Mouse (Mus musculus) midbrain, embryonic 12.5 days (tissue): Measurements from ENCODE around the gene Krt6b. TPM values are rescaled to one million over a fixed set of nuclear protein-coding genes. Genes with fewer than 3 reads are reported as not detected.

Source experiments
- ATAC-seq: fragments of 200-750 bp; cut with Nextera tagmentation; 2 replicates; pipeline ENCODE4 v1.8.0; 2017; ENCODE audit warnings: low read depth, moderate TSS enrichment, moderate library complexity; ENCODE audit not compliant: low FRiP score
- H3K27ac ChIP-seq: fragments of 300-500 bp; sonication (generic); replicated peaks from 2 replicates; pipeline ENCODE4 v1.5.1; 2016; ENCODE audit warnings: mild to moderate bottlenecking
- H3K27me3 ChIP-seq: fragments of 300-500 bp; sonication (generic); 2 replicates; pipeline ENCODE4 v1.6.1; 2016; ENCODE audit warnings: mild to moderate bottlenecking
- H3K36me3 ChIP-seq: fragments of 300-500 bp; sonication (generic); 2 replicates; pipeline ENCODE4 v1.6.1; 2016
- H3K4me1 ChIP-seq: fragments of 300-500 bp; sonication (generic); 2 replicates; pipeline ENCODE4 v1.6.1; 2016
- H3K4me2 ChIP-seq: fragments of 300-500 bp; sonication (generic); replicated peaks from 2 replicates; pipeline ENCODE4 v1.6.1; 2016; ENCODE audit warnings: mild to moderate bottlenecking, moderate library complexity
- H3K4me3 ChIP-seq: fragments of 300-500 bp; sonication (generic); 2 replicates; pipeline ENCODE4 v1.5.1; 2016; ENCODE audit warnings: mild to moderate bottlenecking
- H3K9ac ChIP-seq: fragments of 300-500 bp; sonication (generic); replicated peaks from 2 replicates; pipeline ENCODE4 v1.6.1; 2016; ENCODE audit warnings: mild to moderate bottlenecking, moderate library complexity
- H3K9me3 ChIP-seq: fragments of 300-500 bp; sonication (generic); 2 replicates; pipeline ENCODE4 v1.6.1; 2016; ENCODE audit warnings: mild to moderate bottlenecking
- WGBS: fragments of 180-500 bp; shearing (Covaris S2); methylation state at CpG from one replicate; pipeline ENCODE4 v1.1.7; 2016; 5-methylcytosine and 5-hydroxymethylcytosine counted together
- polyA plus RNA-seq: library from polyadenylated mRNA; unstranded; fragments of >200 nt; fragmentation: Nextera tagmentation; extraction: Ambion mirVana; gene quantifications from 2 replicates; pipeline ENCODE4 v1.2.1, GENCODE M21; 2016

The Krt6b gene
- polyA plus RNA-seq = not detected in 2 replicates

GRCm38 (mm10) chr15:101680187-101680586, at the start of gene Krt6b:
TSS of gene Krt6b (minus strand) at chr15:101680287.
- ATAC-seq = no peak
- WGBS = 84% methylated on average over 2 of the region's 2 CpGs
- H3K27me3 ChIP-seq = no peaks in the 10 kb centered on the region

GRCm38 (mm10) chr15:101724686-101725085, 44.6 kb upstream of the Krt6b start:
- Histone ChIP-seq H3K4me2 (no peak overlapping the region), H3K27ac (no peak overlapping the region), H3K9ac (no peak overlapping the region), H3K9me3 (no peaks in the 10 kb centered on the region), H3K4me3 (no peak overlapping the region), H3K36me3 (no peaks in the 10 kb centered on the region), H3K27me3 (no peaks in the 10 kb centered on the region), H3K4me1 (no peaks in the 10 kb centered on the region)
- no peak for ATAC-seq
- WGBS = 77% methylated on average over 5 of the region's 5 CpGs

More at GRCm38 (mm10) chr15:101680187-101680586, at the start of gene Krt6b:
- H3K36me3 ChIP-seq = no peaks in the 10 kb centered on the region
- H3K9ac ChIP-seq = no peak within 1 kb of the TSS
- no peak within 1 kb of the TSS for H3K4me2 ChIP-seq
- H3K9me3 ChIP-seq = no peaks in the 10 kb centered on the region
- no peak within 1 kb of the TSS for H3K4me3 ChIP-seq
- no peak within 1 kb of the TSS for H3K27ac ChIP-seq
- no peaks in the 10 kb centered on the region for H3K4me1 ChIP-seq

- Histone ChIP-seq H3K36me3 (no peaks in the 10 kb centered on the region), H3K9me3 (no peaks in the 10 kb centered on the region), H3K4me1 (no peaks in the 10 kb centered on the region), H3K27ac (no peak overlapping the region), H3K4me3 (no peak overlapping the region), H3K4me2 (no peak overlapping the region), H3K27me3 (no peaks in the 10 kb centered on the region), H3K9ac (no peak overlapping the region)
- no peak for ATAC-seq
- WGBS = 70% methylated on average over 3 of the region's 3 CpGs
These were observed 35.7 kb upstream of the Krt6b start for GRCm38 (mm10) chr15:101715831-101716230.

GRCm38 (mm10) chr15:101714356-101714755, 34.3 kb upstream of the Krt6b start:
- H3K4me1 ChIP-seq = no peaks in the 10 kb centered on the region
- ATAC-seq = no peak
- H3K27me3 ChIP-seq = no peaks in the 10 kb centered on the region
- no peaks in the 10 kb centered on the region for H3K36me3 ChIP-seq
- H3K9me3 ChIP-seq = no peaks in the 10 kb centered on the region
- no peak overlapping the region for H3K9ac ChIP-seq
- H3K4me2 ChIP-seq = no peak overlapping the region
- H3K4me3 ChIP-seq = no peak overlapping the region
- no peak overlapping the region for H3K27ac ChIP-seq
- 88% methylated on average over 5 of the region's 5 CpGs for WGBS

- H3K36me3 ChIP-seq = no peaks in the 10 kb centered on the region
- H3K4me3 ChIP-seq = no peak overlapping the region
- no peaks in the 10 kb centered on the region for H3K4me1 ChIP-seq
- H3K9me3 ChIP-seq = no peaks in the 10 kb centered on the region
- H3K9ac ChIP-seq = no peak overlapping the region
- no peaks in the 10 kb centered on the region for H3K27me3 ChIP-seq
- 69% methylated on average over 8 of the region's 8 CpGs for WGBS
- no peak overlapping the region for H3K27ac ChIP-seq
- no peak overlapping the region for H3K4me2 ChIP-seq
- no peak for ATAC-seq
These were observed 33.6 kb upstream of the Krt6b start for GRCm38 (mm10) chr15:101713731-101714130.

- Histone ChIP-seq H3K9ac (no peak within 1 kb of the TSS), H3K27me3 (no peaks in the 10 kb centered on the region), H3K4me2 (no peak within 1 kb of the TSS), H3K9me3 (no peaks in the 10 kb centered on the region), H3K27ac (no peak within 1 kb of the TSS), H3K36me3 (no peaks in the 10 kb centered on the region), H3K4me3 (no peak within 1 kb of the TSS), H3K4me1 (no peaks in the 10 kb centered on the region)
- ATAC-seq = no peak
- WGBS = 79% methylated on average over 13 of the region's 13 CpGs
These were observed 32.6 kb upstream of the Krt6b start, which contains the start of gene Krt5 for GRCm38 (mm10) chr15:101712720-101713119. TSS of gene Krt5 (minus strand) at chr15:101712898.

- WGBS = 63% methylated on average over 11 of the region's 11 CpGs
- Histone ChIP-seq H3K4me1 (no peaks in the 10 kb centered on the region), H3K36me3 (no peaks in the 10 kb centered on the region), H3K4me2 (no peak overlapping the region), H3K27me3 (no peaks in the 10 kb centered on the region), H3K4me3 (no peak overlapping the region), H3K27ac (no peak overlapping the region), H3K9me3 (no peaks in the 10 kb centered on the region), H3K9ac (no peak overlapping the region)
- ATAC-seq = no peak
These were observed 28.6 kb upstream of the Krt6b start for GRCm38 (mm10) chr15:101708683-101709082.

GRCm38 (mm10) chr15:101707454-101707853, 27.4 kb upstream of the Krt6b start:
- Histone ChIP-seq H3K4me1 (no peaks in the 10 kb centered on the region), H3K27ac (no peak overlapping the region), H3K4me2 (no peak overlapping the region), H3K27me3 (no peaks in the 10 kb centered on the region), H3K9ac (no peak overlapping the region), H3K9me3 (no peaks in the 10 kb centered on the region), H3K4me3 (no peak overlapping the region), H3K36me3 (no peaks in the 10 kb centered on the region)
- WGBS = 90% methylated on average over 9 of the region's 9 CpGs
- no peak for ATAC-seq

GRCm38 (mm10) chr15:101704066-101704465, 24.0 kb upstream of the Krt6b start:
- no peaks in the 10 kb centered on the region for H3K4me1 ChIP-seq
- no peak for ATAC-seq
- no peak overlapping the region for H3K4me3 ChIP-seq
- H3K9ac ChIP-seq = no peak overlapping the region
- no peaks in the 10 kb centered on the region for H3K9me3 ChIP-seq
- no peak overlapping the region for H3K4me2 ChIP-seq
- no peaks in the 10 kb centered on the region for H3K27me3 ChIP-seq
- H3K27ac ChIP-seq = no peak overlapping the region
- 69% methylated on average over 4 of the region's 4 CpGs for WGBS
- H3K36me3 ChIP-seq = no peaks in the 10 kb centered on the region

GRCm38 (mm10) chr15:101702380-101702779, 22.3 kb upstream of the Krt6b start:
- Histone ChIP-seq H3K9ac (no peak overlapping the region), H3K36me3 (no peaks in the 10 kb centered on the region), H3K9me3 (no peaks in the 10 kb centered on the region), H3K4me2 (no peak overlapping the region), H3K4me1 (no peaks in the 10 kb centered on the region), H3K4me3 (no peak overlapping the region), H3K27me3 (no peaks in the 10 kb centered on the region), H3K27ac (no peak overlapping the region)
- ATAC-seq = no peak
- WGBS = 22% methylated on average over 2 of the region's 2 CpGs

GRCm38 (mm10) chr15:101699866-101700265, 19.8 kb upstream of the Krt6b start:
- WGBS = 86% methylated on average over 8 of the region's 8 CpGs
- H3K27me3 ChIP-seq = no peaks in the 10 kb centered on the region
- no peaks in the 10 kb centered on the region for H3K36me3 ChIP-seq
- no peak overlapping the region for H3K4me2 ChIP-seq
- H3K9me3 ChIP-seq = no peaks in the 10 kb centered on the region
- no peaks in the 10 kb centered on the region for H3K4me1 ChIP-seq
- H3K27ac ChIP-seq = no peak overlapping the region
- H3K4me3 ChIP-seq = no peak overlapping the region
- H3K9ac ChIP-seq = no peak overlapping the region
- ATAC-seq = no peak

- 71% methylated on average over 3 of the region's 3 CpGs for WGBS
These were observed 19.1 kb upstream of the Krt6b start for GRCm38 (mm10) chr15:101699192-101699591.

More at GRCm38 (mm10) chr15:101699192-101699591, 19.1 kb upstream of the Krt6b start:
- no peak for ATAC-seq
- no peak overlapping the region for H3K9ac ChIP-seq
- H3K9me3 ChIP-seq = no peaks in the 10 kb centered on the region
- no peak overlapping the region for H3K27ac ChIP-seq
- no peaks in the 10 kb centered on the region for H3K27me3 ChIP-seq
- H3K4me1 ChIP-seq = no peaks in the 10 kb centered on the region
- no peak overlapping the region for H3K4me3 ChIP-seq
- no peaks in the 10 kb centered on the region for H3K36me3 ChIP-seq
- no peak overlapping the region for H3K4me2 ChIP-seq
